Mouse (Mus musculus): ENCODE measurements around the gene Hist1h3f.
"Not testable (repeated sequence)": the region's sequence is repeated elsewhere in the genome, so short reads cannot be mapped to it uniquely, and the experiment has no call there.

The Hist1h3f gene

DNA sequence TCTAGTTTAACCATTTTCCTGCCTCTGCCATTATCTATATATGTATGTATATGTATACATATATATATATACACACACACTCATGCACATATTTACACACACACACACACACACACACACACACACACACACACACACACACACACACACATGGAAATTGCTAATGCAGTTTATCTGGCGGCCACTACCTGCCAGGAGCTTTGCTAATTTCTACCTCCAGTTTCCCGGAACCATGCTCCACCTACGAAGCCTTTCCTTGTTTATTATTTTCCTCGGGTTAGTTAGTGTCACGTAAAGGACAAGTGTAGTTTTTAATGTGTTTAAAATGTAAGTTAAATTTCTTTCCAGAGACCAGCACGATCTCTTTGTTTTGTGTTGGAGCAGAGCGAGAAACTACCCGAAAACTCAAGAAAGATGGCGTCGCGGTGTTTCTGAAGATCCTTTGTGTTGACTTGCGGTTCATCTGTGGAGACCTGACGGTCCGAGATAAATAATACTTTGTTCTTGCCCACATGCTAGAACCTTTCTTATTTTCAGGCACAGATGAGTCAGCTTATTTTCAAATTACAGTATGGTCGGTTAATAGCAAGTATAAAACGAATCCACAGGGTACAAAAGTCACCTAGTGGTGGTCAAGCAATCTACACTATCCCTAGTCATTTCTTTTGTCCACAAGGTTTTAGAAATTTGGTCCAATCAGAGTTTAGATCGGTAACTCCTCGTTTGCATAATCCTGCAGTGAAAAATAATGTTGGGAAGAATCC lies 19.0 kb downstream of the Hist1h3f start:
- no peak for DNase-seq (ENCODE audit: low spot score in 2 of 2)

DNA sequence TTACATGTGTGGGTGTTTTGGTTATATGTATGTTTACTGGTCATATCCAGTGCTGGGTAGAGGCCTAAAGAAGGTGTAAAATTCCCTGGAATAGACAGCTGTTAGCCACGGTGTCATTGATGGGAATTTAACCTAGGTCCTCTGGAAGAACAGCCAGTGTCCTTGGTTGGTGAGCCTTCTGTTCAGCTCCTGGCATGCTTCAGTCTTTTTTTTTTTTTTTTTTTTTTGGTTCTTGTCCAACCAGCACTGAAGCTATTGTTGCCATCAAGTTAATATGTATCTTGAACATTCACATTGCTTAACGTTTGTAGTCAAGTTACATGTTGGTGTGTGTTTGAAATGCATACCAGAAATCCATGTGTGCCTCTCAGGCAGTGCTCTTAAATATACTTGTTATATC lies 20.6 kb downstream of the Hist1h3f start:
- DNase-seq (ENCODE audit: low spot score in 2 of 2), result no peak

DNA sequence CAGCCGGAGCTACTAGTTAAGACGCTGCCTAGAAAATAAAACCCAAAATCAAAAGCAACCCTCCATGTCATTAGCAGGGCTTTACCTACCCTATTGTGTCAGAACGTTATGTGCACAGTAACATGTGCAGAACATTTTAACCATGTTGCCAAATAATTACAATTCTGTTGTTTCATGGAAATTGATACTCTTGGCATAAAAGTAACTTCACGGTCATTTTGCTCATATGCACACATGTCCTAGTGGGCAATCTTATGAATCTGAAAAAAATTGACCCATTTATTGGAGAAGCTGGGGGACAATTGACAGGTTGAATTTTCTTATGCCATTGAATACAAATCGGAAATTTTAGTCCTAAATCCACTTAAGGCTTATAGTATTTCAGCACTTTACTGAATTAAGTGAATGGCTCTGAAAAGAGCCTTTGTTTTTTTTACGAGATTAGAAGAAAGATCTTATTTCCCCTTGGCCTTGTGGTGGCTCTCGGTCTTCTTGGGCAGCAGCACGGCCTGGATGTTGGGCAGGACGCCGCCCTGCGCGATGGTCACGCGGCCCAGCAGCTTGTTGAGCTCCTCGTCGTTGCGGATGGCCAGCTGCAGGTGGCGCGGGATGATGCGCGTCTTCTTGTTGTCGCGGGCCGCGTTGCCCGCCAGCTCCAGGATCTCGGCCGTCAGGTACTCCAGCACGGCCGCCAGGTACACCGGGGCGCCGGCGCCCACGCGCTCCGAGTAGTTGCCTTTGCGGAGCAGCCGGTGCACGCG lies 26.6 kb downstream of the Hist1h3f start:
- DNase-seq (ENCODE audit: low spot score in 2 of 2), result not testable (repeated sequence)

GRCm38 (mm10) chr13:23571022-23571503 lies 27.2 kb downstream of the Hist1h3f start, which contains the start of the genes Hist1h2ae and Hist1h2bg:
TSS of gene Hist1h2ae (minus strand) at chr13:23571220.
TSS of gene Hist1h2bg (plus strand) at chr13:23571396.
- peak; percentile 64 to 67 for DNase-seq (ENCODE audit: low spot score in 2 of 2)

DNA sequence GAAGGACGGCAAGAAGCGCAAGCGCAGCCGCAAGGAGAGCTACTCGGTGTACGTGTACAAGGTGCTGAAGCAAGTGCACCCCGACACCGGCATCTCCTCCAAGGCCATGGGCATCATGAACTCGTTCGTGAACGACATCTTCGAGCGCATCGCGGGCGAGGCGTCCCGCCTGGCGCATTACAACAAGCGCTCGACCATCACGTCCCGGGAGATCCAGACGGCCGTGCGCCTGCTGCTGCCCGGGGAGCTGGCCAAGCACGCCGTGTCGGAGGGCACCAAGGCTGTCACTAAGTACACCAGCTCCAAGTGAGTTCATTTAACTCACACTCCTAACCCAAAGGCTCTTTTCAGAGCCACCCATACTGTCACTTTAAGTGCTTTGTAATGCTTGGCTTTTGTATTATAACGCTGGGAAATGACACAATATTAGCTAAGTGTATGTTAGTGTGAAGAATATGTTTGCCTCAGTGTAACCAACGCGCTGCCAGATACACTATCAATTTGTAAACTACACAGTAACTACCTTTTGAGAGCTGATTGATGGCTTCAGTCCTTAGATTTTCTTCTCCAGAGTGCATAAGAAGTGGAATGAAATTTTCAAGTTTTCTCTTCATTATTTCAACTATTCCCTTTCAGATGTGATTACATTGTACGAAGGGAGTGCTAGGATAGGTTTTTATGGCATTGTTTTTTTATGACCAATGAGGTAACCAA lies 27.8 kb downstream of the Hist1h3f start:
- not testable (repeated sequence) for DNase-seq (ENCODE audit: low spot score in 2 of 2)

GRCm38 (mm10) chr13:23572218-23573033 lies 28.6 kb downstream of the Hist1h3f start:
- DNase-seq (ENCODE audit: low spot score in 2 of 2), result no peak

- not testable (repeated sequence) for DNase-seq (ENCODE audit: low spot score in 2 of 2)
These were observed 29.4 kb downstream of the Hist1h3f start for GRCm38 (mm10) chr13:23573034-23573897.

- peak; percentile 91 to 96 for DNase-seq (ENCODE audit: low spot score in 2 of 2)
These were observed 30.2 kb downstream of the Hist1h3f start, which contains the start of the genes Hist1h2bf and Hist1h2ad for GRCm38 (mm10) chr13:23573898-23574524. TSS of gene Hist1h2bf (minus strand) at chr13:23574196. TSS of gene Hist1h2ad (plus strand) at chr13:23574381.

GRCm38 (mm10) chr13:23574546-23575170 lies 30.8 kb downstream of the Hist1h3f start:
- DNase-seq (ENCODE audit: low spot score in 2 of 2), result not testable (repeated sequence)

GRCm38 (mm10) chr13:23575271-23575851 lies 31.5 kb downstream of the Hist1h3f start, which contains the start of gene Hist1h3d:
TSS of gene Hist1h3d (plus strand) at chr13:23575763.
- peak in 1 of 2 experiments; percentile 53 for DNase-seq (ENCODE audit: low spot score in 2 of 2)

- DNase-seq (ENCODE audit: low spot score in 2 of 2), result not testable (repeated sequence)
These were observed 32.0 kb downstream of the Hist1h3f start for GRCm38 (mm10) chr13:23575864-23576313.

GRCm38 (mm10) chr13:23576351-23576881 lies 32.6 kb downstream of the Hist1h3f start:
- DNase-seq (ENCODE audit: low spot score in 2 of 2), result no peak

DNA sequence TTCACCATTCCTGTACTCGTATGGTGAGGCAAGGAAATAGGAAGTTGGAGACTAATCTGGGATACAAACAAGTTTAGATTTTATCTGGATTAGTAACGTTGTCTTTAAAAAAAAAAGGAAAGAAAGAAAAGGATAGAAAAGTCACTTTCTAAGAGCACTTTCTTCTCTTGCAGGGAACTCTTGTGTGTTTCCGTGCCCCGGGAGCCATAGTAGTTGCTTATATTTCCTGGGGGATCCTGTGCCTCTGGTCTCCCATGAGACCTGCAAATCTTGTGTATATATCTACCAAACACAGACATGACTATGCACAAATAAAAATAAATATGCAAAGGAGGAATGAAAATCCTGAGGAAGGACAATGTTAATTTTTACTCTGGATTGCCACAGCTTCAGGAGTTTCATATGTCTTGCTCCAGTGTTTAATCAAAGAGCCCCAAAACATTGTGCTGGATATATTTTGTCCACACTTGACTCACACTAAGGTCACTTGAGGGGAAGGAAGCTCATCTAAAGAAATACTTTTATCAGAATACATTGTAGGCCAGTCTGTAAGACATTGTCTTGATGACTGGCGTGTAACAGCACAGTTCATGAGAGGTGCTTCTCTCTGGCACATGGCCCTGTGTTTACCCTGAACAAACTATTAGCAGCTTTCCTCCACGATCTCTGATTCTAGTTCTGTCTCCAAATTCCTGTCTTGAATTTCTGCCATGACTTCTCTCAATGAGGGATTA lies 33.2 kb downstream of the Hist1h3f start:
- DNase-seq (ENCODE audit: low spot score in 2 of 2), result no peak

DNA sequence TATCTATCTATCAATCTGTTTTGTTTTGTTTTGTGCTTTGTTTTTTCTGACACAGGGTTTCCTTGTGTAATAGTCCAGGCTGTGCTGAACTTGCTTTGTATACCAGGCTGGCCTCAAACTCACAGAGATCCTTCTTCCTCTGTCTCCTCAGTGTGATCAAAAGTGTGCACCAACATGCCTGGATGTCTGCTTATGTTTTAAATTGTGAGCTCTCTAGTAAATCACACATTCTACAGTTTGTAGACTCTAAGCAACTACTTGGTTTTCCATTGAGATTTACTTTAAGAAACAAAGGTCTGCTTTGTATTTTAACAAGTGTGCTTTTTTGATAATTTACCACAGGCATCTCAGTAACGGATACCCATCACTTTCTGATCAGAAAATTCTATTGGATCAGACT lies 34.0 kb downstream of the Hist1h3f start:
- no peak for DNase-seq (ENCODE audit: low spot score in 2 of 2)

DNA sequence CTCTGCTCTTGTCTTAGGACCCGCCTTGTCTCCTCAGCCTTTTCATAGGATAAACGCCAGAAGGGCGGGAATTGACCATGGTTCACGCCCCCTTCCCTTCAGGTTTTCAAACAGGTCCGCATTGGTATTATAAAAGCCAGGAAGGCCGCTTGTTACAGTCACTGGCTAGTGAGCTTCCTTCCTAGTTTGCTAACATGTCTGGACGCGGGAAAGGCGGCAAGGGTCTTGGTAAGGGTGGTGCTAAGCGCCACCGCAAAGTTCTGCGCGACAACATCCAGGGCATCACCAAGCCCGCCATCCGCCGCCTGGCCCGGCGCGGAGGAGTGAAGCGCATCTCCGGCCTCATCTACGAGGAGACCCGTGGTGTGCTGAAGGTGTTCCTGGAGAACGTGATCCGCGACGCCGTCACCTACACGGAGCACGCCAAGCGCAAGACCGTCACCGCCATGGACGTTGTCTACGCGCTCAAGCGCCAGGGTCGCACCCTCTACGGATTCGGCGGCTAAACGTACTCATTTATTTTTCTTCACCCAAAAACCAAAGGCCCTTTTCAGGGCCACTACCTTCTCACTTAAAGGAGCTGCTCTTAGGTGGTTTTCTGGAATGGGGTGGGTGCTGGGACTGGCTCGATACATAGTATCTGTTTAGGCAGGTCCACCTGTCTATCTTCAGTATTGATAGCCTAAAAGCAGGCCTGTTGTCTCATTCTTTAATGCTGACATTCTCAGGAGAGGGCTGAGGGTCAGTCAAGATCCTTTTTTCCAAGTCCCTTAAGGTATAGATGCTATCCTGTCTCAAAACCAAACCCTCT lies 37.8 kb downstream of the Hist1h3f start, which contains the start of gene Hist1h4d:
Gene Hist1h4d, plus strand, starts transcription at position 191 of the 811 bp plus-strand sequence.
- peak; percentile 97 for DNase-seq (ENCODE audit: low spot score in 2 of 2)

Data from frontal cortex, postnatal 14 days (tissue).